Mouse (Mus musculus): ENCODE measurements around the gene Nedd9. TPM values are rescaled to one million over a fixed set of nuclear protein-coding genes. Genes with fewer than 3 reads are reported as not detected.

Gene Nedd9
- total and polyA plus RNA-seq, 2 experiments from 2014 or later: 10.1 to 28.2 TPM

DNA sequence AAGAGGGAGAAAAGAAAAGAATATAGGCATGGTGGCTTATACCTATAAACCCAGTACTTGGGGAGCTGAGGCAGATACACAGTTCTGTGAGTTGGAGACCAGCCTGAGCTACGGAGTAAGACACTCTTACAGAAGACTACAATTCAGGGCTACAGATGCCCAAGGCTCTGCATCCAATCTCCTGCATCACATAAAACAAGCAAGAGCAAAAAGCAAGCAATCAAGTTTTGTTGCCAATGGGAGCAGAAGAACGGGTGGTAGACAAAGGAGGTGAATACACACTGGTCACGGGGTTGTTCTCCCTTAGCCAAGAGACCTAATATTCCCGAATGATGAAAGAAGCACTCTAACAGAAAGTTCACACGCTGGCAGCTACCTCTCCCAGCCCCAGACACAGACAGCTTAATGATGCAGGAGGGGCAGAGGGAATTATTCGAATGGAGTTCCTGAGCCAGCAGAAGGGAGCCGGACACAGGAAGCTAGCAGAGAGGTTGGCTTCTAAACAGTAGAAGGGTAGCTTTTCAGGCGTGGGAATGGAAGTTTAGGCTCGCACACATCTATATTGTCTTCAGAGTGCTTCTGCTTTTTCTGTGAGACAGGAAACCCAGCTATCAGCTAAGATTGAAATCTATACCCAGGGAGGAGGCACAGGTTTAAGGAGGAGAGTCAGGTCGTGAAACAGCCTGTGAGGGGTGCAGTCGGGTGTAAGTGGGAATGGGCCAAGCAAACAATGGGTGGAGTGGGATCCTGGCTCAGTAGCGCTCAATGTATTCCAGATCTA lies 15.2 kb upstream of the Nedd9 start:
- Histone ChIP-seq H3K27ac (ENCODE audit: low read depth) (no peak overlapping the region), H3K9me3 (replicated peaks; ENCODE audit: control insufficient read depth, low read length) (no peaks in the 10 kb centered on the region), H3K27me3 (ENCODE audit: control insufficient read depth, insufficient read depth, low read length) (no peaks in the 10 kb centered on the region), H3K36me3 (replicated peaks; ENCODE audit: control insufficient read depth, insufficient read depth, low read length) (no peaks in the 10 kb centered on the region), H3K4me3 (ENCODE audit: low read depth, low read length) (no peak overlapping the region), H3K4me1 (ENCODE audit: control insufficient read depth, insufficient read depth) (no peaks in the 10 kb centered on the region), H3K9ac (replicated peaks; ENCODE audit: low read depth, low read length) (no peak overlapping the region), H3K4me2 (ENCODE audit: low read depth, low read length) (no peak overlapping the region)
- no peak for ATAC-seq (ENCODE audit: insufficient read depth, low read depth)
- no peak for DNase-seq (ENCODE audit: low spot score)
- WGBS: 61% methylated on average over 12 of the region's 12 CpGs
- TF ChIP-seq CTCF (IDR thresholded peaks at IDR 0.05; ENCODE audit: low read depth): no peak
- no peak for TF ChIP-seq EP300 (IDR thresholded peaks at IDR 0.05; ENCODE audit: low read depth)

DNA sequence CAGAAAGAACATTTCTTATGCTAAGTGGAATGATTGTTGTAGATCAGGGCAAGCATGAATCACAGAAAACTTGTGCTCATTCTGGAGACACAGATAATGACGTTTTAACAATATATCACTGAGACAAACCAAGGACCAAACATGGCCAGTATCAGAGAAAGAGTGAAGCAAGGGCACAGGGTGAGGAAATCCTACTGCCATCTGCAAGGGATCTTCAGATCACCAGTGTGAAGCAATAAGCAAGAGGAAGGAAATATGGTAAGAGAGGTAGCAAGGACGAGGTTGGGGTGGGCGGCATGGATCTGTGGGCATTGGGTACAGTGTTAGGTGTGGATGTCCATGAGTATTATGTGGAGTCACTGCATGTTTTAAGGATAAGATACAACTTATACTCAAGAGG lies 13.6 kb upstream of the Nedd9 start:
- DNase-seq (ENCODE audit: low spot score) (no peak), ATAC-seq (ENCODE audit: insufficient read depth, low read depth) (no peak)
- no peak overlapping the region for H3K4me2 ChIP-seq (ENCODE audit: low read depth, low read length)
- H3K27me3 ChIP-seq (ENCODE audit: control insufficient read depth, insufficient read depth, low read length): no peaks in the 10 kb centered on the region
- H3K4me1 ChIP-seq (ENCODE audit: control insufficient read depth, insufficient read depth): no peaks in the 10 kb centered on the region
- H3K27ac ChIP-seq (ENCODE audit: low read depth): no peak overlapping the region
- H3K9me3 ChIP-seq (replicated peaks; ENCODE audit: control insufficient read depth, low read length): no peaks in the 10 kb centered on the region
- no peak overlapping the region for H3K4me3 ChIP-seq (ENCODE audit: low read depth, low read length)
- no peak overlapping the region for H3K9ac ChIP-seq (replicated peaks; ENCODE audit: low read depth, low read length)
- no peaks in the 10 kb centered on the region for H3K36me3 ChIP-seq (replicated peaks; ENCODE audit: control insufficient read depth, insufficient read depth, low read length)
- TF ChIP-seq EP300 (IDR thresholded peaks at IDR 0.05; ENCODE audit: low read depth) (no peak), CTCF (IDR thresholded peaks at IDR 0.05; ENCODE audit: low read depth) (no peak)
- WGBS: 73% methylated on average over 3 of the region's 3 CpGs

DNA sequence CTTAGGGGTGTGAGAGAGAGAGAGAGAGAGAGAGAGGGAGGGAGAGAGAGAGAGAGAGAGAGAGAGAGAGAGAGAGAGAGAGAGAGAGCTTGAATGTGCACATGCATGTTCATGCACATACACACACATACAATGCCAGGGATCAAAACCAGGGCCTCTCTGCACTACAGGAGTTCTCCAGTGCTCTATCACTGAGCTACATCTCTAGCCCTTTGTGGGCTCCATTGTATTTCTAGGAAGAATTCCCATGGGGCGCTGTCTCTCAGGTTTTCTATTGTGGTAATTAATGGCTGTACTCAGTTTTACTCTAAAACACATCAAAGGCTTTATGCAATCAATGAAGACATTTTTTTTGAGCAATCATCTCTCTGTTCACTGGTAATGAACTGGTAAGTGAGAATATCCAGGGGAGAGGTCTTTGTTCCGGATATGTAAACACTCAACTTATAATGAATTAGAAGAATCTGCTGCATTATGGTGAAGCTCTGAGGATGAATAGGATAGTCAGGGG lies 11.5 kb upstream of the Nedd9 start:
- H3K27me3 ChIP-seq (ENCODE audit: control insufficient read depth, insufficient read depth, low read length): no peaks in the 10 kb centered on the region
- no peak for ATAC-seq (ENCODE audit: insufficient read depth, low read depth)
- H3K4me1 ChIP-seq (ENCODE audit: control insufficient read depth, insufficient read depth): no peaks in the 10 kb centered on the region
- no peak overlapping the region for H3K4me3 ChIP-seq (ENCODE audit: low read depth, low read length)
- WGBS: 85% methylated on average over 2 of the region's 2 CpGs
- DNase-seq (ENCODE audit: low spot score): no peak
- no peak overlapping the region for H3K27ac ChIP-seq (ENCODE audit: low read depth)
- H3K9ac ChIP-seq (replicated peaks; ENCODE audit: low read depth, low read length): no peak overlapping the region
- TF ChIP-seq EP300 (IDR thresholded peaks at IDR 0.05; ENCODE audit: low read depth) (no peak), CTCF (IDR thresholded peaks at IDR 0.05; ENCODE audit: low read depth) (no peak)
- no peaks in the 10 kb centered on the region for H3K9me3 ChIP-seq (replicated peaks; ENCODE audit: control insufficient read depth, low read length)
- H3K36me3 ChIP-seq (replicated peaks; ENCODE audit: control insufficient read depth, insufficient read depth, low read length): no peaks in the 10 kb centered on the region
- no peak overlapping the region for H3K4me2 ChIP-seq (ENCODE audit: low read depth, low read length)

GRCm38 (mm10) chr13:41494681-41495080 lies 7.5 kb upstream of the Nedd9 start:
- Histone ChIP-seq H3K4me3 (ENCODE audit: low read depth, low read length) (no peak overlapping the region), H3K27me3 (ENCODE audit: control insufficient read depth, insufficient read depth, low read length) (no peaks in the 10 kb centered on the region), H3K4me1 (ENCODE audit: control insufficient read depth, insufficient read depth) (no peaks in the 10 kb centered on the region), H3K36me3 (replicated peaks; ENCODE audit: control insufficient read depth, insufficient read depth, low read length) (no peaks in the 10 kb centered on the region), H3K9ac (replicated peaks; ENCODE audit: low read depth, low read length) (no peak overlapping the region), H3K4me2 (ENCODE audit: low read depth, low read length) (no peak overlapping the region), H3K27ac (ENCODE audit: low read depth) (no peak overlapping the region), H3K9me3 (replicated peaks; ENCODE audit: control insufficient read depth, low read length) (no peaks in the 10 kb centered on the region)
- ATAC-seq (ENCODE audit: insufficient read depth, low read depth) (no peak), DNase-seq (ENCODE audit: low spot score) (no peak)
- WGBS: 81% methylated on average over 2 of the region's 2 CpGs
- TF ChIP-seq CTCF (IDR thresholded peaks at IDR 0.05; ENCODE audit: low read depth) (no peak), EP300 (IDR thresholded peaks at IDR 0.05; ENCODE audit: low read depth) (no peak)

DNA sequence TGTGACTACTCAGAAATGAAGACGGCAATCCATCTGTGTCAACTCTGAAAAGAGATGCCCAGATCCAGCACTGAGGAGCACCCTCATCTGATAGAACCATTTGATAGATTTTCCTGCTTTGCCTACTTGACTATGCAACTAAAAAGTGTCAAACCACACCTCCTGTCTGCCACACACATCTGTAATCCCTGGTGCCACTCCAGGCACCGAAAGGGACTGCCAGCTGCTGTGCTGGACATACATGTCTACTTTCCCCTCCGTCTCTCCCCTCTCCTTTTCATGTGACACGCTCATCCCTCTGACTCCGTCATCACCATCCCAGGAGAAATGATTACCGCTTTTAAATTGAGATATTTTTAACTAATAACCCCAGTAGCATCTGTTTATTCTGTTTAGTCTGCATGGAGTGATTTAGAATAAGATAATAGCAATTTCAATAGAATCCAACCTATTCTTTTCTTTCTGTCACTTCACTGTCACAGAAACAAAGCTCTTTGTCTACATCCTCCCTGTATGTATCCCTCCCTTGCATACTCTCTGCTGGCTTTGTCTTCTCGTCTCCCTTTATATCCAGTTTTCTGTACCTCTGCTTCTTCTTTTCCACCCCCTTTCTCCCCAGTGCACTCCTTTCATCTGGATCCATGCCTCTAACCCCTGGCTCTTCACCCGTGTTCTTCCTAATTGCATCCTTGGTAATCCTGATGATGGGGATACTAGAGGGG lies 5.0 kb upstream of the Nedd9 start:
- no peaks in the 10 kb centered on the region for H3K36me3 ChIP-seq (replicated peaks; ENCODE audit: control insufficient read depth, insufficient read depth, low read length)
- ATAC-seq (ENCODE audit: insufficient read depth, low read depth) (no peak), DNase-seq (ENCODE audit: low spot score) (no peak)
- no peak overlapping the region for H3K27ac ChIP-seq (ENCODE audit: low read depth)
- no peak overlapping the region for H3K4me3 ChIP-seq (ENCODE audit: low read depth, low read length)
- TF ChIP-seq EP300 (IDR thresholded peaks at IDR 0.05; ENCODE audit: low read depth) (no peak), CTCF (IDR thresholded peaks at IDR 0.05; ENCODE audit: low read depth) (no peak)
- H3K9me3 ChIP-seq (replicated peaks; ENCODE audit: control insufficient read depth, low read length): no peaks in the 10 kb centered on the region
- H3K27me3 ChIP-seq (ENCODE audit: control insufficient read depth, insufficient read depth, low read length): no peaks in the 10 kb centered on the region
- WGBS: 72% methylated on average over 8 of the region's 8 CpGs
- H3K4me2 ChIP-seq (ENCODE audit: low read depth, low read length): no peak overlapping the region
- H3K4me1 ChIP-seq (ENCODE audit: control insufficient read depth, insufficient read depth): no peaks in the 10 kb centered on the region
- no peak overlapping the region for H3K9ac ChIP-seq (replicated peaks; ENCODE audit: low read depth, low read length)

All from heart, postnatal 0 days (tissue).